Mouse (Mus musculus): ENCODE measurements around the gene Gm28635.

DNA sequence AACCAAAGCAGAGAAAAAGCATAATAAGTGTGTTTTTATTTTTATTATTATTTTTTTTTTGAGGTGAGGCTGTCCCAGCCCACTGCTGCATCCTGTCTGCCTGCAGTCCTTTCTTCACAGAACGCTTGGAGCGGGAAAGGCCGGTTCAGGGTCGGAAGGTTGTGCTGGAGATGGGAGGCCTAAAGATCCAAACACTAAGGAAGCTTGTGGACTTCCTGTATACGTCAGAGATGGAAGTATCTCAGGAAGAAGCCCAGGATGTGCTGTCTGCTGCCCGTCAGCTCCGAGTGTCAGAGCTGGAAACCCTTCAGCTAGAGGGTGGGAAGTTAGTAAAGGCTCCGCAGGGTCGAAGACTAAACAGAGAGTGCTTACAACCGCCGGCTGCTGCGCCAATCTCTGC lies 11.8 kb downstream of the Gm28635 start:
- TF ChIP-seq CTCF (IDR thresholded peaks at IDR 0.05; ENCODE audit: low read depth, low read length): no peak
- TF ChIP-seq GATA1 (IDR thresholded peaks at IDR 0.05; ENCODE audit: borderline replicate concordance, low read length): no peak

All from G1E (cell line).